Mouse (Mus musculus) central nervous system, embryonic 18 days (tissue): Measurements from ENCODE around the gene Olfr68. TPM values are rescaled to one million over a fixed set of nuclear protein-coding genes. Genes with fewer than 3 reads are reported as not detected.

ENCODE experiments used
- polyA plus RNA-seq: library from polyadenylated mRNA; depleted of rRNA; stranded (reverse); fragments of >200 nt; gene quantifications from 2 replicates; pipeline ENCODE4 v1.2.3, GENCODE M21; 2012; rRNA removed

Gene Olfr68
- not detected in 2 replicates for polyA plus RNA-seq

GRCm38 (mm10) chr7:103779598-103779997 is at the start of gene Olfr68:
Gene Olfr68 (minus strand): TSS chr7:103779698.

DNA sequence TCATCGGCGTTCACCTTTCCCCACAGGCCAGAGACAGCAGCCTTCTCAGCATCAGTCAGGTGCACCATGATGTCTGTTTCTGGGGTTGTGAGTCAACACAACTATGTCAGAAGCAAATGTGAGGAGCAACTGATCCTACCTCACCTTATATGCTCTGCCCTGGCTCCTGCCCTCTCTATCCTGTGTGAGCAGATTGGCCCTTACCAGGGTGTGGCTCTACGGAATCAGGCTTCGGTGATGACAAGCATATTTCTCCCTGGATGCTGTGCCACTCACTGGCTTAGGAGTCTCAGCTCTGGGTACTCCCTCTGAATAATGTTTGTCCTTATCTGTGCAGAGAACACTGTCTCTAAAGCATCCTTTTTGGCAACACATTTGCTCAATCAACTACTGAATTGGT is 48.3 kb upstream of the Olfr68 start, which contains the start of gene Hbb-bs:
TSS of gene Hbb-bs (minus strand) at position 289 of the 400 bp plus-strand sequence.

GRCm38 (mm10) chr7:103813766-103814165 is 34.3 kb upstream of the Olfr68 start, which contains the start of gene Hbb-bt:
Gene Hbb-bt (minus strand): TSS chr7:103813996.

DNA sequence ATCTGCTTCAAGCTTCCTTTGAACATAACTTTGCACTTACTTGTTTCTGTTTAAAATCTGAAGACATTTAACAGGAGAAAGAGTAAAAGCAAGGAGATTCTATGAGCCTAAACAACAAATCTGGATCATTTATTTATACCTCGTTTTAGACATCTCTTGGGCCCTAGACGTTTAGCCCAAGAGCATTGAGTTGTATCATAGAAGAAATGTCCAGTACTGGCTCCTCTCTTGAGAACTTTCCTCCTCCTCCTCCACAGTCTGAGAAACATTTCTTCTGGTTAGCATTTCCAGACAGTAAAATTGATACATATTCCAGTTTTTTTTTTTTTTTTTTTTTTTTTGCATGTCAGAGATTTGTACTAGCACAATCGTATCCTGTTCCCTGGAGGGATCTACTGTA is 12.2 kb upstream of the Olfr68 start, which contains the start of gene Olfr67:
TSS of gene Olfr67 (minus strand) at position 101 of the 400 bp plus-strand sequence.

GRCm38 (mm10) chr7:103771494-103771893 is 8.0 kb downstream of the Olfr68 start, which contains the start of gene Olfr69:
Gene Olfr69 (minus strand): TSS chr7:103771594.

DNA sequence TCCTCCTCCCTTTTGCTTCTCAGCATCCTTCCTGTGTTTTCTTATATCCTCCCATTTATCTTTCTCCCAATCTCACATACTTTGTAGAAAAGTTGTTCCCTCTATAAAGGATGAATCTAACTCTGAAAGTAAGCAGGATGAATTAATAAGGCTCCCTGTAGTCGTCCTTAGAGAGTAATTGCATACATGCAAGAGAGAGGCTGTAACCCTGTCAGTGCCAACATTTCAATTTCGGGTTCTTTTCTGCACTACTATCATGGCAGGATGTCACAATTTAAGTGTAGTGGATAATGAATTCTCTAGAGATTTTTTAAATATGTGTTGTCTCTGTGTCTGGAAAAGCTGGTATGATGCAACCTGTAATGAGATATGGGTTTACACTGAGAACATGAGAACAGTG is 22.3 kb downstream of the Olfr68 start, which contains the start of gene Olfr630:
TSS of gene Olfr630 (minus strand) at position 101 of the 400 bp plus-strand sequence.

GRCm38 (mm10) chr7:103744843-103745242 is 34.7 kb downstream of the Olfr68 start, which contains the start of gene Olfr629:
Gene Olfr629 (minus strand): TSS chr7:103744943.

DNA sequence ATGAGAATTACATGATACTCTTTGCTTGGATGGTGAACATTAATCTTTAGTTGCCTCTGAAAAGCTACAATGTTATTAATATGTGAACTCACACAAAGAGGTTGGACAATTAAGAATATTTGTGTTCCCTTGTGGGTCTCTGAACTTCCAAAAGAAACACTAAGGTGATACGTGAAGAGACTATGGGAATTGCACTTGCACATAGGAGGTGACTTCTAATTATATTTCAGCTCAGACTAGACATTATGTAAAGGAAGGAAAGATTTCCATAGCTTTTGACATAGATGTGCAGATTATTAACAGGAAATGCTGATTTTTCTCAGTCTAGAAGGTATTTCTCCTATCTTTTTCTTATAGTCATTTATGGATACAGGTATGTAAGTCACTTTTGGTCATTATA is 49.4 kb downstream of the Olfr68 start, which contains the start of gene Olfr628:
TSS of gene Olfr628 (plus strand) at position 301 of the 400 bp plus-strand sequence.

Other genes with a start within 250 kb of the Olfr68 start
- not detected in 2 replicates for gene Olfr612, start 237.0 kb downstream of the Olfr68 start, polyA plus RNA-seq
- not detected in 2 replicates for gene Olfr613, start 231.6 kb downstream of the Olfr68 start, polyA plus RNA-seq
- gene Olfr615, start 223.6 kb downstream of the Olfr68 start, polyA plus RNA-seq: not detected in 2 replicates
- not detected in 2 replicates for gene Olfr616, start 210.6 kb downstream of the Olfr68 start, polyA plus RNA-seq
- gene Olfr617, start 206.6 kb downstream of the Olfr68 start, polyA plus RNA-seq: not detected in 2 replicates
- gene Olfr618, start 189.6 kb downstream of the Olfr68 start, polyA plus RNA-seq: not detected in 2 replicates
- gene Olfr619, start 179.1 kb downstream of the Olfr68 start, polyA plus RNA-seq: not detected in 2 replicates
- not detected in 2 replicates for gene Olfr620, start 167.2 kb downstream of the Olfr68 start, polyA plus RNA-seq
- gene Olfr622, start 137.0 kb downstream of the Olfr68 start, polyA plus RNA-seq: not detected in 2 replicates
- not detected in 2 replicates for gene Olfr623, start 116.0 kb downstream of the Olfr68 start, polyA plus RNA-seq
- not detected in 2 replicates for gene Olfr624, start 108.5 kb downstream of the Olfr68 start, polyA plus RNA-seq
- not detected in 2 replicates for gene Olfr625-ps1, start 97.0 kb downstream of the Olfr68 start, polyA plus RNA-seq
- not detected in 2 replicates for gene Olfr243, start 65.0 kb downstream of the Olfr68 start, polyA plus RNA-seq
- gene Olfr628, start 49.3 kb downstream of the Olfr68 start, polyA plus RNA-seq: not detected in 2 replicates
- gene Olfr629, start 34.8 kb downstream of the Olfr68 start, polyA plus RNA-seq: not detected in 2 replicates
- not detected in 2 replicates for gene Olfr630, start 22.4 kb downstream of the Olfr68 start, polyA plus RNA-seq
- not detected in 2 replicates for gene Olfr69, start 8.1 kb downstream of the Olfr68 start, polyA plus RNA-seq
- not detected in 2 replicates for gene Olfr67, start 12.1 kb upstream of the Olfr68 start, polyA plus RNA-seq
- 211 and 248 TPM in 2 replicates for gene Hbb-bt, start 34.3 kb upstream of the Olfr68 start, polyA plus RNA-seq
- 1,468 and 1,656 TPM in 2 replicates for gene Hbb-bs, start 48.4 kb upstream of the Olfr68 start, polyA plus RNA-seq
- not detected in 2 replicates for gene Hbb-bh2, start 60.8 kb upstream of the Olfr68 start, polyA plus RNA-seq
- gene Hbb-bh1, start 63.5 kb upstream of the Olfr68 start, polyA plus RNA-seq: not detected in 2 replicates
- gene Hbb-y, start 73.5 kb upstream of the Olfr68 start, polyA plus RNA-seq: 1.0 and 1.8 TPM in 2 replicates
- gene Olfr66, start 106.6 kb upstream of the Olfr68 start, polyA plus RNA-seq: not detected in 2 replicates
- not detected in 2 replicates for gene Olfr64, start 114.8 kb upstream of the Olfr68 start, polyA plus RNA-seq
- not detected in 2 replicates for gene Olfr65, start 123.8 kb upstream of the Olfr68 start, polyA plus RNA-seq
- gene Olfr631, start 149.1 kb upstream of the Olfr68 start, polyA plus RNA-seq: not detected in 2 replicates
- 0.03 TPM in 1 of 2 replicates, not detected in the other for gene Olfr632, start 154.6 kb upstream of the Olfr68 start, polyA plus RNA-seq
- gene Olfr633, start 164.7 kb upstream of the Olfr68 start, polyA plus RNA-seq: not detected in 2 replicates
- gene Olfr635, start 191.5 kb upstream of the Olfr68 start, polyA plus RNA-seq: not detected in 2 replicates
- not detected in 2 replicates for gene Olfr638, start 219.0 kb upstream of the Olfr68 start, polyA plus RNA-seq
- gene Olfr639, start 237.6 kb upstream of the Olfr68 start, polyA plus RNA-seq: 0.01 TPM in 1 of 2 replicates, not detected in the other
- gene Olfr640, start 245.9 kb upstream of the Olfr68 start, polyA plus RNA-seq: not detected in 2 replicates